Mouse (Mus musculus): ENCODE data around the gene Inafm1. TPM values are rescaled to one million over a fixed set of nuclear protein-coding genes. Genes with fewer than 3 reads are reported as not detected.
"Not testable (repeated sequence)": the region's sequence is repeated elsewhere in the genome, so short reads cannot be mapped to it uniquely, and the experiment has no call there.

The Inafm1 gene
- polyA plus RNA-seq, 1 experiment from 2014 or later: 13.4 TPM

GRCm38 (mm10) chr7:16310521-16311452 lies 37.4 kb upstream of the Inafm1 start:
- 1% methylated on average over 31 of the region's 31 CpGs for WGBS
- H3K9me3 ChIP-seq: no peaks in the 10 kb centered on the region
- peak overlapping the region; percentile 93 for H3K4me2 ChIP-seq
- peak overlapping the region; percentile 82 for H3K9ac ChIP-seq
- no peak for ATAC-seq (ENCODE audit: low FRiP score)
- H3K4me3 ChIP-seq (replicated peaks): peak overlapping the region; percentile 58
- peaks cover 60% of the 10 kb centered on the region for H3K4me1 ChIP-seq
- peaks cover 24% of the 10 kb centered on the region for H3K27me3 ChIP-seq
- peak overlapping the region; percentile 54; the same call in 1 of the 2 replicates for H3K27ac ChIP-seq
- no peaks in the 10 kb centered on the region for H3K36me3 ChIP-seq (replicated peaks)

GRCm38 (mm10) chr7:16310020-16310520 lies 36.7 kb upstream of the Inafm1 start:
- peak overlapping the region; percentile 54; the same call in 1 of the 2 replicates for H3K27ac ChIP-seq
- peak overlapping the region; percentile 93 for H3K4me2 ChIP-seq
- no peaks in the 10 kb centered on the region for H3K9me3 ChIP-seq
- peak overlapping the region; percentile 58 for H3K4me3 ChIP-seq (replicated peaks)
- H3K9ac ChIP-seq: peak overlapping the region; percentile 82
- H3K4me1 ChIP-seq: peaks cover 60% of the 10 kb centered on the region
- peaks cover 24% of the 10 kb centered on the region for H3K27me3 ChIP-seq
- H3K36me3 ChIP-seq (replicated peaks): no peaks in the 10 kb centered on the region
- WGBS: 0% methylated on average over 33 of the region's 56 CpGs
- no peak for ATAC-seq (ENCODE audit: low FRiP score)

- WGBS: under 1% methylated on average over 61 of the region's 61 CpGs
These were observed 36.1 kb upstream of the Inafm1 start for GRCm38 (mm10) chr7:16309318-16310019.

GRCm38 (mm10) chr7:16308555-16309317 lies 35.3 kb upstream of the Inafm1 start:
- peak overlapping the region; percentile 54 for H3K27ac ChIP-seq
- peak overlapping the region; percentile 58 for H3K4me3 ChIP-seq (replicated peaks)
- H3K9me3 ChIP-seq: no peaks in the 10 kb centered on the region
- H3K9ac ChIP-seq: peak overlapping the region; percentile 82
- peaks cover 52% of the 10 kb centered on the region for H3K4me1 ChIP-seq
- H3K36me3 ChIP-seq (replicated peaks): no peaks in the 10 kb centered on the region
- ATAC-seq (ENCODE audit: low FRiP score): no peak
- peaks cover 24% of the 10 kb centered on the region for H3K27me3 ChIP-seq
- WGBS: 48% methylated on average over 16 of the region's 16 CpGs
- peak overlapping the region; percentile 93 for H3K4me2 ChIP-seq

More at GRCm38 (mm10) chr7:16309318-16310019, 36.1 kb upstream of the Inafm1 start:
- Histone ChIP-seq H3K4me1 (peaks cover 60% of the 10 kb centered on the region), H3K27me3 (peaks cover 24% of the 10 kb centered on the region), H3K27ac (peak overlapping the region; percentile 54), H3K4me3 (replicated peaks) (peak overlapping the region; percentile 58), H3K9ac (peak overlapping the region; percentile 82), H3K36me3 (replicated peaks) (no peaks in the 10 kb centered on the region), H3K4me2 (peak overlapping the region; percentile 93), H3K9me3 (no peaks in the 10 kb centered on the region)
- ATAC-seq (ENCODE audit: low FRiP score): peak; percentile 15

GRCm38 (mm10) chr7:16308093-16308492 lies 34.7 kb upstream of the Inafm1 start, which contains the start of gene Bbc3:
Bbc3 (plus strand) TSS chr7:16308393.
- WGBS: 63% methylated on average over 1 of the region's 1 CpGs
- not testable (repeated sequence) for H3K36me3 ChIP-seq (replicated peaks); H3K9me3 ChIP-seq; ATAC-seq (ENCODE audit: low FRiP score)
- peaks cover 24% of the 10 kb centered on the region for H3K27me3 ChIP-seq
- H3K4me2 ChIP-seq: peak within 1 kb of the TSS; percentile 93
- peak within 1 kb of the TSS; percentile 58 for H3K4me3 ChIP-seq (replicated peaks)
- peak within 1 kb of the TSS; percentile 54 for H3K27ac ChIP-seq
- H3K4me1 ChIP-seq: peaks cover 46% of the 10 kb centered on the region
- H3K9ac ChIP-seq: peak within 1 kb of the TSS; percentile 82

- H3K4me1 ChIP-seq: peaks cover 37% of the 10 kb centered on the region
- H3K27ac ChIP-seq; H3K4me2 ChIP-seq; H3K9ac ChIP-seq; ATAC-seq (ENCODE audit: low FRiP score); H3K36me3 ChIP-seq (replicated peaks); H3K4me3 ChIP-seq (replicated peaks); H3K9me3 ChIP-seq: not testable (repeated sequence)
- peaks cover 22% of the 10 kb centered on the region for H3K27me3 ChIP-seq
- WGBS: 83% methylated on average over 6 of the region's 6 CpGs
These were observed 33.7 kb upstream of the Inafm1 start for GRCm38 (mm10) chr7:16307141-16307540.

- H3K4me3 ChIP-seq (replicated peaks): peak overlapping the region; percentile 47
- no peaks in the 10 kb centered on the region for H3K36me3 ChIP-seq (replicated peaks)
- no peaks in the 10 kb centered on the region for H3K27me3 ChIP-seq
- peak overlapping the region; percentile 58 for H3K9ac ChIP-seq
- H3K4me1 ChIP-seq: peaks cover 37% of the 10 kb centered on the region
- H3K4me2 ChIP-seq: peak overlapping the region; percentile 65
- peak; percentile 92 for ATAC-seq (ENCODE audit: low FRiP score)
- H3K9me3 ChIP-seq: no peaks in the 10 kb centered on the region
- WGBS: under 1% methylated on average over 52 of the region's 52 CpGs
- H3K27ac ChIP-seq: peak overlapping the region; percentile 74
These were observed 26.1 kb upstream of the Inafm1 start for GRCm38 (mm10) chr7:16299419-16300035.

GRCm38 (mm10) chr7:16298927-16299326 lies 25.5 kb upstream of the Inafm1 start:
- peak overlapping the region; percentile 74 for H3K27ac ChIP-seq
- peak overlapping the region; percentile 47 for H3K4me3 ChIP-seq (replicated peaks)
- no peaks in the 10 kb centered on the region for H3K9me3 ChIP-seq
- 0 out of 2 replicates have a peak overlapping the region, but pooled peaks have one; percentile 58 for H3K9ac ChIP-seq
- H3K36me3 ChIP-seq (replicated peaks): no peaks in the 10 kb centered on the region
- ATAC-seq (ENCODE audit: low FRiP score): no peak
- WGBS: 79% methylated on average over 5 of the region's 5 CpGs
- no peaks in the 10 kb centered on the region for H3K27me3 ChIP-seq
- peaks cover 37% of the 10 kb centered on the region for H3K4me1 ChIP-seq
- H3K4me2 ChIP-seq: peak overlapping the region; percentile 65

GRCm38 (mm10) chr7:16297616-16298015 lies 24.2 kb upstream of the Inafm1 start:
- H3K4me2 ChIP-seq: no peak overlapping the region
- H3K9ac ChIP-seq: no peak overlapping the region
- no peaks in the 10 kb centered on the region for H3K27me3 ChIP-seq
- no peak overlapping the region for H3K4me3 ChIP-seq (replicated peaks)
- H3K9me3 ChIP-seq: no peaks in the 10 kb centered on the region
- 69% methylated on average over 2 of the region's 2 CpGs for WGBS
- no peak for ATAC-seq (ENCODE audit: low FRiP score)
- H3K27ac ChIP-seq: no peak overlapping the region
- H3K4me1 ChIP-seq: peaks cover 37% of the 10 kb centered on the region
- no peaks in the 10 kb centered on the region for H3K36me3 ChIP-seq (replicated peaks)

GRCm38 (mm10) chr7:16296766-16297390 lies 23.5 kb upstream of the Inafm1 start:
- Histone ChIP-seq H3K4me3 (replicated peaks) (peak overlapping the region; percentile 35), H3K9me3 (no peaks in the 10 kb centered on the region), H3K9ac (peak overlapping the region; percentile 47), H3K4me2 (peak overlapping the region; percentile 73), H3K27ac (peak overlapping the region; percentile 87), H3K4me1 (peaks cover 37% of the 10 kb centered on the region), H3K36me3 (replicated peaks) (no peaks in the 10 kb centered on the region), H3K27me3 (no peaks in the 10 kb centered on the region)
- no peak for ATAC-seq (ENCODE audit: low FRiP score)
- under 1% methylated on average over 21 of the region's 22 CpGs for WGBS

GRCm38 (mm10) chr7:16296146-16296545 lies 22.7 kb upstream of the Inafm1 start:
- 42% methylated on average over 2 of the region's 2 CpGs for WGBS
- peak overlapping the region; percentile 88 for H3K4me2 ChIP-seq
- H3K9me3 ChIP-seq: no peaks in the 10 kb centered on the region
- H3K9ac ChIP-seq: 0 out of 2 replicates have a peak overlapping the region, but pooled peaks have one; percentile 57
- H3K27me3 ChIP-seq: no peaks in the 10 kb centered on the region
- H3K4me1 ChIP-seq: peaks cover 37% of the 10 kb centered on the region
- ATAC-seq (ENCODE audit: low FRiP score): no peak
- H3K27ac ChIP-seq: peak overlapping the region; percentile 87
- no peak overlapping the region for H3K4me3 ChIP-seq (replicated peaks)
- H3K36me3 ChIP-seq (replicated peaks): no peaks in the 10 kb centered on the region

All from forebrain, embryonic 12.5 days (tissue).